Mouse (Mus musculus) lung, embryonic 14.5 days (tissue): ENCODE data around the gene Gzma. TPM values are rescaled to one million over a fixed set of nuclear protein-coding genes. Genes with fewer than 3 reads are reported as not detected.

ENCODE experiments used
- ATAC-seq: fragments of 200-750 bp; cut with Nextera tagmentation; 2 replicates; pipeline ENCODE4 v1.8.0; 2017; ENCODE audit warnings: mild to moderate bottlenecking, moderate TSS enrichment, moderate library complexity; ENCODE audit not compliant: insufficient read depth
- DNase-seq: peaks from one replicate; pipeline ENCODE4 v3.0.0-alpha.2; 2015
- H3K27ac ChIP-seq: fragments of 300-500 bp; sonication (generic); 2 replicates; pipeline ENCODE4 v1.5.1; 2014; ENCODE audit warnings: low read depth, mild to moderate bottlenecking, moderate library complexity
- H3K27me3 ChIP-seq: fragments of 300-500 bp; sonication (generic); 2 replicates; pipeline ENCODE4 v1.6.1; 2014; ENCODE audit warnings: low read length, control low read depth; ENCODE audit not compliant: insufficient read depth
- H3K36me3 ChIP-seq: fragments of 300-500 bp; sonication (generic); 2 replicates; pipeline ENCODE4 v1.6.1; 2014; ENCODE audit warnings: control low read depth; ENCODE audit not compliant: insufficient read depth
- H3K4me1 ChIP-seq: fragments of 300-500 bp; sonication (generic); 2 replicates; pipeline ENCODE4 v1.6.1; 2014; ENCODE audit warnings: antibody characterized with exemption, control low read depth; ENCODE audit not compliant: insufficient read depth
- H3K4me2 ChIP-seq: fragments of 300-500 bp; sonication (generic); 2 replicates; pipeline ENCODE4 v1.6.1; 2014; ENCODE audit warnings: mild to moderate bottlenecking
- H3K4me3 ChIP-seq: fragments of 300-500 bp; sonication (generic); 2 replicates; pipeline ENCODE4 v1.5.1; 2014; ENCODE audit warnings: low read depth, low read length
- H3K9ac ChIP-seq: fragments of 300-500 bp; sonication (generic); 2 replicates; pipeline ENCODE4 v1.6.1; 2014
- H3K9me3 ChIP-seq: fragments of 300-500 bp; sonication (generic); 2 replicates; pipeline ENCODE4 v1.6.1; 2016; ENCODE audit warnings: low read depth, low read length, control low read depth
- CTCF ChIP-seq: IDR thresholded peaks from 2 replicates; pipeline ENCODE4 v1.5.1; 2016; ENCODE audit warnings: antibody characterized with exemption, low read depth
- WGBS: fragments of 180-500 bp; shearing (Covaris S2); extraction: QIAGEN DNeasy Blood & Tissue Kit; methylation state at CpG from one replicate; pipeline ENCODE4 v1.1.7; 2014; 5-methylcytosine and 5-hydroxymethylcytosine counted together
- polyA plus RNA-seq: library from polyadenylated mRNA; unstranded; fragments of >200 nt; fragmentation: Nextera tagmentation; extraction: Ambion mirVana; gene quantifications from 2 replicates; pipeline ENCODE4 v1.2.1, GENCODE M21; 2014

Gzma gene
- polyA plus RNA-seq, 1 experiment from 2014 or later: not detected

GRCm38 (mm10) chr13:113046211-113046883 is 54.4 kb downstream of the Gzma start, which contains the start of gene Gpx8:
Gene Gpx8 (minus strand): TSS chr13:113046410.
- ATAC-seq: peak; percentile 94
- TF ChIP-seq CTCF: peak; percentile 64

GRCm38 (mm10) chr13:113045458-113046110 is 55.2 kb downstream of the Gzma start:
- no peaks in the 10 kb centered on the region for H3K4me1 ChIP-seq
- H3K27me3 ChIP-seq: no peaks in the 10 kb centered on the region
- H3K36me3 ChIP-seq: peaks cover 17% of the 10 kb centered on the region
- WGBS: 5% methylated on average over 18 of the region's 18 CpGs
- H3K4me3 ChIP-seq: peak overlapping the region; percentile 62
- ATAC-seq: no peak
- H3K27ac ChIP-seq: peak overlapping the region; percentile 93
- TF ChIP-seq CTCF: no peak
- peak overlapping the region; percentile 78 for H3K9ac ChIP-seq
- H3K9me3 ChIP-seq: no peaks in the 10 kb centered on the region
- peak; percentile 73 for DNase-seq
- H3K4me2 ChIP-seq: peak overlapping the region; percentile 57

More at GRCm38 (mm10) chr13:113046211-113046883, 54.4 kb downstream of the Gzma start, which contains the start of gene Gpx8:
- H3K27me3 ChIP-seq: no peaks in the 10 kb centered on the region
- peak within 1 kb of the TSS; percentile 93 for H3K27ac ChIP-seq
- no peaks in the 10 kb centered on the region for H3K9me3 ChIP-seq
- H3K36me3 ChIP-seq: peaks cover 17% of the 10 kb centered on the region
- DNase-seq: peak; percentile 93
- H3K4me2 ChIP-seq: peak within 1 kb of the TSS; percentile 57
- peak within 1 kb of the TSS; percentile 62 for H3K4me3 ChIP-seq
- peak within 1 kb of the TSS; percentile 78 for H3K9ac ChIP-seq
- no peaks in the 10 kb centered on the region for H3K4me1 ChIP-seq
- WGBS: 3% methylated on average over 21 of the region's 21 CpGs

GRCm38 (mm10) chr13:113044876-113045275 is 55.9 kb downstream of the Gzma start:
- peak overlapping the region; percentile 78 for H3K9ac ChIP-seq
- no peaks in the 10 kb centered on the region for H3K4me1 ChIP-seq
- no peaks in the 10 kb centered on the region for H3K27me3 ChIP-seq
- WGBS: 20% methylated on average over 3 of the region's 3 CpGs
- ATAC-seq (no peak), DNase-seq (no peak)
- no peaks in the 10 kb centered on the region for H3K9me3 ChIP-seq
- H3K4me2 ChIP-seq: peak overlapping the region; percentile 57
- no peak overlapping the region for H3K27ac ChIP-seq
- peak overlapping the region; percentile 62 for H3K4me3 ChIP-seq
- H3K36me3 ChIP-seq: peaks cover 17% of the 10 kb centered on the region
- no peak for TF ChIP-seq CTCF

Other genes starting within 250 kb of the Gzma start
- 82.5 and 83.0 TPM in 2 replicates for gene Mtrex, start 173.6 kb downstream of the Gzma start, polyA plus RNA-seq
- gene Dhx29, start 173.5 kb downstream of the Gzma start, polyA plus RNA-seq: 26.7 and 30.6 TPM in 2 replicates
- 5.2 and 5.8 TPM in 2 replicates for gene Ccno, start 113.2 kb downstream of the Gzma start, polyA plus RNA-seq
- gene Mcidas, start 107.1 kb downstream of the Gzma start, polyA plus RNA-seq: 1.1 and 2.2 TPM in 2 replicates
- 0.28 TPM in 1 of 2 replicates, not detected in the other for gene Cdc20b, start 65.9 kb downstream of the Gzma start, polyA plus RNA-seq
- gene Gpx8, start 54.6 kb downstream of the Gzma start, polyA plus RNA-seq: 159 and 170 TPM in 2 replicates
- gene Esm1, start 108.7 kb upstream of the Gzma start, polyA plus RNA-seq: 1.6 and 2.2 TPM in 2 replicates
- gene Gzmk, start 124.9 kb upstream of the Gzma start, polyA plus RNA-seq: not detected in 2 replicates
- 5.3 and 5.4 TPM in 2 replicates for gene BC067074, start 192.2 kb upstream of the Gzma start, polyA plus RNA-seq